Mouse (Mus musculus): ENCODE results near the gene Abi3bp. TPM values are rescaled to one million over a fixed set of nuclear protein-coding genes. Genes with fewer than 3 reads are reported as not detected.
A peak's percentile ranks its signal among the peaks of the same experiment; 100 is the strongest.

Gene Abi3bp
- polyA plus RNA-seq (2014; fragmentation: Nextera tagmentation; extraction: Ambion mirVana) = 0.57 and 0.70 TPM in 2 replicates

- no peaks in the 10 kb centered on the region for H3K27me3 ChIP-seq (ENCODE audit: control insufficient read depth, insufficient read depth, low read length)
- no peaks in the 10 kb centered on the region for H3K36me3 ChIP-seq (ENCODE audit: control insufficient read depth, insufficient read depth, low read length)
- H3K27ac ChIP-seq (ENCODE audit: low read depth, low read length) = no peak within 1 kb of the TSS
- no peak within 1 kb of the TSS for H3K4me2 ChIP-seq (replicated peaks; ENCODE audit: low read depth, low read length)
- H3K4me1 ChIP-seq (replicated peaks; ENCODE audit: control insufficient read depth, insufficient read depth, low read length) = no peaks in the 10 kb centered on the region
- no peak for ATAC-seq (ENCODE audit: low FRiP score)
- H3K9me3 ChIP-seq (ENCODE audit: control insufficient read depth, low read length) = no peaks in the 10 kb centered on the region
- 68% methylated on average over 11 of the region's 11 CpGs for WGBS
- H3K4me3 ChIP-seq (ENCODE audit: low read depth, low read length) = no peak within 1 kb of the TSS
- peak; percentile 9 for DNase-seq (ENCODE audit: low spot score)
- H3K9ac ChIP-seq (ENCODE audit: low read depth, low read length) = no peak within 1 kb of the TSS
These were observed at the start of gene Abi3bp for GRCm38 (mm10) chr16:56477677-56478574. Abi3bp (plus strand) TSS chr16:56477878.

- no peaks in the 10 kb centered on the region for H3K36me3 ChIP-seq (ENCODE audit: control insufficient read depth, insufficient read depth, low read length)
- H3K9me3 ChIP-seq (ENCODE audit: control insufficient read depth, low read length) = no peaks in the 10 kb centered on the region
- H3K27ac ChIP-seq (ENCODE audit: low read depth, low read length) = no peak overlapping the region
- no peak overlapping the region for H3K4me2 ChIP-seq (replicated peaks; ENCODE audit: low read depth, low read length)
- no peaks in the 10 kb centered on the region for H3K27me3 ChIP-seq (ENCODE audit: control insufficient read depth, insufficient read depth, low read length)
- H3K9ac ChIP-seq (ENCODE audit: low read depth, low read length) = no peak overlapping the region
- H3K4me3 ChIP-seq (ENCODE audit: low read depth, low read length) = no peak overlapping the region
- 74% methylated on average over 4 of the region's 4 CpGs for WGBS
- H3K4me1 ChIP-seq (replicated peaks; ENCODE audit: control insufficient read depth, insufficient read depth, low read length) = no peaks in the 10 kb centered on the region
- ATAC-seq (ENCODE audit: low FRiP score) = no peak
- DNase-seq (ENCODE audit: low spot score) = no peak
These were observed 42.1 kb upstream of the Abi3bp start for GRCm38 (mm10) chr16:56435293-56436185.

GRCm38 (mm10) chr16:56440243-56440642 is 37.4 kb upstream of the Abi3bp start:
- ATAC-seq (ENCODE audit: low FRiP score) (no peak), DNase-seq (ENCODE audit: low spot score) (no peak)
- no peak overlapping the region for H3K9ac ChIP-seq (ENCODE audit: low read depth, low read length)
- no peak overlapping the region for H3K4me2 ChIP-seq (replicated peaks; ENCODE audit: low read depth, low read length)
- H3K27ac ChIP-seq (ENCODE audit: low read depth, low read length) = no peak overlapping the region
- H3K9me3 ChIP-seq (ENCODE audit: control insufficient read depth, low read length) = no peaks in the 10 kb centered on the region
- H3K4me3 ChIP-seq (ENCODE audit: low read depth, low read length) = no peak overlapping the region
- H3K36me3 ChIP-seq (ENCODE audit: control insufficient read depth, insufficient read depth, low read length) = no peaks in the 10 kb centered on the region
- 56% methylated on average over 4 of the region's 4 CpGs for WGBS
- H3K27me3 ChIP-seq (ENCODE audit: control insufficient read depth, insufficient read depth, low read length) = no peaks in the 10 kb centered on the region
- no peaks in the 10 kb centered on the region for H3K4me1 ChIP-seq (replicated peaks; ENCODE audit: control insufficient read depth, insufficient read depth, low read length)

- Histone ChIP-seq H3K4me2 (replicated peaks; ENCODE audit: low read depth, low read length) (no peak overlapping the region), H3K4me3 (ENCODE audit: low read depth, low read length) (no peak overlapping the region), H3K4me1 (replicated peaks; ENCODE audit: control insufficient read depth, insufficient read depth, low read length) (no peaks in the 10 kb centered on the region), H3K27me3 (ENCODE audit: control insufficient read depth, insufficient read depth, low read length) (no peaks in the 10 kb centered on the region), H3K36me3 (ENCODE audit: control insufficient read depth, insufficient read depth, low read length) (no peaks in the 10 kb centered on the region), H3K27ac (ENCODE audit: low read depth, low read length) (no peak overlapping the region), H3K9me3 (ENCODE audit: control insufficient read depth, low read length) (no peaks in the 10 kb centered on the region), H3K9ac (ENCODE audit: low read depth, low read length) (no peak overlapping the region)
- WGBS = 81% methylated on average over 5 of the region's 5 CpGs
- DNase-seq (ENCODE audit: low spot score) (no peak), ATAC-seq (ENCODE audit: low FRiP score) (no peak)
These were observed 36.6 kb upstream of the Abi3bp start for GRCm38 (mm10) chr16:56441113-56441512.

- Histone ChIP-seq H3K9me3 (ENCODE audit: control insufficient read depth, low read length) (no peaks in the 10 kb centered on the region), H3K9ac (ENCODE audit: low read depth, low read length) (no peak overlapping the region), H3K4me3 (ENCODE audit: low read depth, low read length) (no peak overlapping the region), H3K36me3 (ENCODE audit: control insufficient read depth, insufficient read depth, low read length) (no peaks in the 10 kb centered on the region), H3K4me2 (replicated peaks; ENCODE audit: low read depth, low read length) (no peak overlapping the region), H3K4me1 (replicated peaks; ENCODE audit: control insufficient read depth, insufficient read depth, low read length) (no peaks in the 10 kb centered on the region), H3K27ac (ENCODE audit: low read depth, low read length) (no peak overlapping the region), H3K27me3 (ENCODE audit: control insufficient read depth, insufficient read depth, low read length) (no peaks in the 10 kb centered on the region)
- 80% methylated on average over 7 of the region's 7 CpGs for WGBS
- DNase-seq (ENCODE audit: low spot score) (no peak), ATAC-seq (ENCODE audit: low FRiP score) (no peak)
These were observed 35.9 kb upstream of the Abi3bp start for GRCm38 (mm10) chr16:56441658-56442344.

GRCm38 (mm10) chr16:56451482-56451881 is 26.2 kb upstream of the Abi3bp start:
- Histone ChIP-seq H3K9me3 (ENCODE audit: control insufficient read depth, low read length) (no peaks in the 10 kb centered on the region), H3K27ac (ENCODE audit: low read depth, low read length) (no peak overlapping the region), H3K27me3 (ENCODE audit: control insufficient read depth, insufficient read depth, low read length) (no peaks in the 10 kb centered on the region), H3K9ac (ENCODE audit: low read depth, low read length) (no peak overlapping the region), H3K36me3 (ENCODE audit: control insufficient read depth, insufficient read depth, low read length) (no peaks in the 10 kb centered on the region), H3K4me2 (replicated peaks; ENCODE audit: low read depth, low read length) (no peak overlapping the region), H3K4me3 (ENCODE audit: low read depth, low read length) (no peak overlapping the region), H3K4me1 (replicated peaks; ENCODE audit: control insufficient read depth, insufficient read depth, low read length) (no peaks in the 10 kb centered on the region)
- 81% methylated on average over 2 of the region's 2 CpGs for WGBS
- no peak for ATAC-seq (ENCODE audit: low FRiP score)
- DNase-seq (ENCODE audit: low spot score) = no peak

GRCm38 (mm10) chr16:56451923-56452322 is 25.8 kb upstream of the Abi3bp start:
- 88% methylated on average over 1 of the region's 1 CpGs for WGBS
- no peaks in the 10 kb centered on the region for H3K36me3 ChIP-seq (ENCODE audit: control insufficient read depth, insufficient read depth, low read length)
- no peak overlapping the region for H3K9ac ChIP-seq (ENCODE audit: low read depth, low read length)
- H3K9me3 ChIP-seq (ENCODE audit: control insufficient read depth, low read length) = no peaks in the 10 kb centered on the region
- no peak overlapping the region for H3K4me3 ChIP-seq (ENCODE audit: low read depth, low read length)
- ATAC-seq (ENCODE audit: low FRiP score) (no peak), DNase-seq (ENCODE audit: low spot score) (no peak)
- no peak overlapping the region for H3K27ac ChIP-seq (ENCODE audit: low read depth, low read length)
- H3K4me1 ChIP-seq (replicated peaks; ENCODE audit: control insufficient read depth, insufficient read depth, low read length) = no peaks in the 10 kb centered on the region
- no peak overlapping the region for H3K4me2 ChIP-seq (replicated peaks; ENCODE audit: low read depth, low read length)
- H3K27me3 ChIP-seq (ENCODE audit: control insufficient read depth, insufficient read depth, low read length) = no peaks in the 10 kb centered on the region

GRCm38 (mm10) chr16:56458052-56458754 is 19.5 kb upstream of the Abi3bp start:
- Histone ChIP-seq H3K9ac (ENCODE audit: low read depth, low read length) (no peak overlapping the region), H3K4me1 (replicated peaks; ENCODE audit: control insufficient read depth, insufficient read depth, low read length) (no peaks in the 10 kb centered on the region), H3K27me3 (ENCODE audit: control insufficient read depth, insufficient read depth, low read length) (no peaks in the 10 kb centered on the region), H3K4me2 (replicated peaks; ENCODE audit: low read depth, low read length) (no peak overlapping the region), H3K4me3 (ENCODE audit: low read depth, low read length) (no peak overlapping the region), H3K36me3 (ENCODE audit: control insufficient read depth, insufficient read depth, low read length) (no peaks in the 10 kb centered on the region), H3K27ac (ENCODE audit: low read depth, low read length) (no peak overlapping the region), H3K9me3 (ENCODE audit: control insufficient read depth, low read length) (no peaks in the 10 kb centered on the region)
- 76% methylated on average over 8 of the region's 8 CpGs for WGBS
- ATAC-seq (ENCODE audit: low FRiP score) = no peak
- no peak for DNase-seq (ENCODE audit: low spot score)

Measured in hindbrain, embryonic 11.5 days (tissue).